Mouse (Mus musculus) spleen, postnatal 10 days (tissue): ENCODE results near the gene Lrrc20.

Source experiments
- DNase-seq, 2 experiments: peaks; one replicate each; pipeline ENCODE4 v3.0.0; 2021 to 2022; ENCODE audit warnings: low spot score in 2 of 2

The Lrrc20 gene

GRCm38 (mm10) chr10:61516866-61517265 lies 41.3 kb downstream of the Lrrc20 start:
- no peak for DNase-seq

DNA sequence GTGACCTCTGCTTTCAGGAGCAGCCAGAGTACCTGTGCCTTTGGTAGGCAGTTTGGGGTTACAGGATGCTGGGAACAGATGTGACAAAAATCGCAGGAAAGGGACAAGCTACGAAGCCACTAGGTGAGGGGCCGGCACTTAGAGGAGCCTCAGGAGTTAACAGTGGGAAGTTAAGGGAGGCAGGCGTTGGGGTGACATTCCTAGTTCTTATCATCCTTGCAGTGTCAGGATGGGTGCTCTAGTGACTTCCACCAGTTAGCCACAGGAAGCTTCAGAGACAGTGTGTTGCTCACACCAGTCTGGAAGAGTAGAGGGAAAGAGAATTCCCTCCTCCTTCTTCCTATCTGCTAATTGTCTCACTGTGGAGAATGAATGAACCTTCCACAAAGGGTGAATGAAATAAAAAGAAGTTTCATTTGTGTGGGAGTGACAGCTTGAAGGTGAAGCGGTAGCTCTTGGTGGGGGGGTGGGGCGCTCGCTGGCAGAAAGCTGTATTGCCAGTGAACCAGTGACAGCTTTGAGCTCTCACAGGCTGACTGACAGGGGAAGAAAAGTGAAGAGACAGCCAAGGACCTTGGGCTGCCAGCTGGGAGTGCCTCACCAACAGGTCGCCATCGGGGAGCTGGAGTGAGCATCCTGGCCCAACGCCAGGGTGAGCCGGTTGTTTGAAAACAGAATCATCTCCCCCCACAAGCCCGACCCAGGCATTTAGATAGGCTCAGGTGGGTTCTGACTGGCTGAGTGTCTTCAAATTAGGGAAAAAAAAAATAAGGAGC lies 41.9 kb downstream of the Lrrc20 start:
- DNase-seq, result peak in 1 of 2 experiments; percentile 38

- DNase-seq, result no peak
These were observed 42.7 kb downstream of the Lrrc20 start for GRCm38 (mm10) chr10:61518320-61518719.

GRCm38 (mm10) chr10:61519491-61519890 lies 43.9 kb downstream of the Lrrc20 start:
- no peak for DNase-seq

GRCm38 (mm10) chr10:61520714-61521113 lies 45.1 kb downstream of the Lrrc20 start:
- no peak for DNase-seq

DNA sequence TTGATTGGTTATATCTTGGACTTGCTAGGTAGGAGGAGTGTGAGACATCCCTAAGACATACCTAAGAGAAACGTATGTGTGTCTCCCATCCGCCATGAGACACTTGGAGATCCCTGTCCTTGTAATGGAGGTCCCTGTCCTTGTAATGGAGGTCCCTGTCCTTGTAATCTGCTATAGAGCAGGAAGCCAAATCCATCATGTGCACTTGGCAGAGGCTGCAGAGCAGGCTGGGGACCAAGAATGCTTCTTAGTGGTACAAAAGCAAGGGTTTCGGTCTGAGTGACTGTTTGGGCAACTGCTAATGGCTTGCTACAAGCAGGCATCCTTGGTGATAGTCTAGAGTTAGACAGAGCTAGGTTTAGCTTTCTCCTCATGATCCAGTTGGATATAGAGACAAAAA lies 55.3 kb downstream of the Lrrc20 start:
- no peak for DNase-seq

DNA sequence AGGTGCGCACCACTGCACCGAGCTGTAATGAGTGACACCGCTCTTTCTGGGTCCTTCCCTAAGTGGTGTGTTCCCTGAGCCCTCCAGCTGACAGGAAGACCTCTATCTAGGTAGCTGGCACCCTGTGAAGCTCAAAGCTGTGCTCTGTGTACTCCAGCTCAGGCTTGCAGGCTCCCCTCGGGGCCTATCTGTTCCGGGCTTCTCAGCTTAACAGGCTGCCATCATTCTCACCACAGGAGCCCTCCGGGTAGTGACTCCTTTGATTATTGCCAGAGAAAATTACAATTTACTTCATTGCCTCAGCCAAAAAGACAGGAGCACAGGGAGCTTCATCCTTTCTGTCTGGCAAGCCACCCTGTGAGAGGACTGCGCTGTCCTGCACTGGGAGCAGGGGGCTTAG lies 57.7 kb downstream of the Lrrc20 start:
- no peak for DNase-seq

DNA sequence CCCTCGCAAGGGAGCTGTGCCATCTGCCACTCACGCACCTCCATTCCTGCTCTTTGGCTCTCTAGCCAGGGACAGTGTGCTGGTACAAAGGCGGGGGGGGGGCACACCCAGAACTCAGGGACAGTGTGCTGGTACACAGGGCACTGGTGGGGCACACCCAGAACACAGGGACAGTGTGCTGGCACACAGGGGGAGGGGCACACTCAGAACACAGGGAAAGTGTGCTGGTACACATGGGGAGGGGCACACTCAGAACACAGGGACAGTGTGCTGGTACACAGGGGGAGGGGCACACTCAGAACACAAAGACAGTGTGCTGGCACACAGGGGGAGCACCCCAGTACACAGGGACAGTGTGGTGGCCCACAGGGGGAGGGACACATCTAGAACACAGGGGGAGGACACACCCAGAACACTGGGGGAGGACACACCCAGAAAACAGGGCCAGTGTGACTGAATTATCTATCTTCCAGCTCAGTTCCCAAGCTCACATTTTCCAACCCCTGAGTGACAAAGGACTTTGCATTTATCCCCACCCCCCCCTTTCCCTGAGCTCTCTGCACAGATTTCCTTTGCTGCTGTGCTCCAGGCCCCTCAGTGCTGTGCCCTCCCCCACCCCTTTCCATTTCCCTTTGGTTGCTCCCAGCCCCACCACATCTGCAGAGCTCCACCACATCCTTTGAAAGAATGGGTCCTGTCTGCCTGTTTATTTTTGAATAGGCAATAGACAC lies 58.9 kb downstream of the Lrrc20 start:
- DNase-seq, result no peak

- DNase-seq, result no peak
These were observed 59.8 kb downstream of the Lrrc20 start for GRCm38 (mm10) chr10:61535441-61535840.

GRCm38 (mm10) chr10:61536130-61537035 lies 60.8 kb downstream of the Lrrc20 start:
- peak in 1 of 2 experiments; percentile 72 for DNase-seq

- no peak for DNase-seq
These were observed 61.4 kb downstream of the Lrrc20 start for GRCm38 (mm10) chr10:61537036-61537380.

DNA sequence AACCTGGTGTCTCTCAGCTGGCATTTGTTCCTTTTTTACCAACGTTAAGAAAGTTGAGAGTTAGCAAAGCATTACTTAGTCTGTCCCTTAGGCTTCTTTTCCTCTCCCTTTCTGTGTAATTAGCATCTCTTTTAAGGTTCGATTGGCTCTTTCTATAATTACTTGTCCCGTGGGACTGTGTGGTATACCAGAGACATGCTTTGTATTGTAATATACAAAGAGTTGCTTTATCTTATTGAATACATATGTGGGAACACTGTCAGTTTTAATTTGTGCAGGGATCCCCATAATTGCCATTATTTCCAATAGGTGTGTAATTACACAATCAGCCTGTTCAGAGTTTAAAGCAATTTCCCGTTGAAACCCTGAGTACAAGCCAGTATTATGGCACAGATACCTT lies 62.8 kb downstream of the Lrrc20 start:
- DNase-seq, result no peak

DNA sequence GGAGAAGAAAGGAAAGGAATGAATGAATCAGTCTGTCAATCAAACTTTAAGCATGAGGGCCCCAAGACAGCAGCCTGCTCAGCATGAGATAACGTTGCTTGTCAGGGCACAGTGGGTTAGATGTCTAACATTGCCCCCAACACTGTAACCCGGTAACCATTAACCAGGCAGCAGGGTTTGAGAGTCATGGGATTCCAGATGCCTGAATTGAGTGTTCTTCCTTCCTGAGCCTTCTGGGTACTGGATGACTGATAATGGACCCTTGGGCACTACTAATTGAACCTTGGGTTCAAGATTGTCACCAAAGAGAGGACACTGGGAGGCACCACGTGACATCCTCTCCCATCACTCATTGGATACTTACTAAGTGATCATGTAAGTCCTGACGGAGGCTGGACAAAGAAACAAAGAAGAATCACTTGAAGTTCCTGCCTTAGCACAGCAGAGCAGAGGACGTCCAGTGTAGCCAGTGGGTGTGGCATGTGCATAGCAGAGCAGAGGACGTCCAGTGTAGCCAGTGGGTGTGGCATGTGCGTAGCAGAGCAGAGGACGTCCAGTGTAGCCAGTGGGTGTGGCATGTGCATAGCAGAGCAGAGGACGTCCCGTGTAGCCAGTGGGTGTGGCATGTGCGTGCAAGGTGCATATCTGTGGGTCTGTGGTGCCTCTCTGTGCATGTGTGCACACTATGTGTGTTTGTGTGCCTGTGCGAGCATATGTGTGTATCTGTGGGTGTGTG lies 68.7 kb downstream of the Lrrc20 start:
- no peak for DNase-seq

DNA sequence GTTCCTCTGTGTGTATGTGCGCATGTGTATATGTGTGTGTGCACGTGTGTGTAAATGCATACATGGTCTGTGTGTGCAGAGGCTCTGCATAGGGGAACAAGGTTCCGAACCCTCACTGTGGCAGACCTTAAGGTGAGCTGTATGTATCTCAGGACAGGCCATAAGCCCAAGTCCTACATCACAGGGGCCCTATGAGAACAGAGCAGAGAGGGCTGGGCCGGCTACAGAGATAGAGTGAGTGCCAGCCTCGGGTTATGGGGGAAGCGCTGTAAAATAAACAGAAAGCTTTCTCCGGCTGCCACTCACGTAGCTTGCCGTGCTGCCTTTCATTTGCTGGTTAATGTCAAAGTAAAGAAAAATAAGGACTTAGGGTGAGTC lies 69.3 kb downstream of the Lrrc20 start:
- DNase-seq, result no peak

DNA sequence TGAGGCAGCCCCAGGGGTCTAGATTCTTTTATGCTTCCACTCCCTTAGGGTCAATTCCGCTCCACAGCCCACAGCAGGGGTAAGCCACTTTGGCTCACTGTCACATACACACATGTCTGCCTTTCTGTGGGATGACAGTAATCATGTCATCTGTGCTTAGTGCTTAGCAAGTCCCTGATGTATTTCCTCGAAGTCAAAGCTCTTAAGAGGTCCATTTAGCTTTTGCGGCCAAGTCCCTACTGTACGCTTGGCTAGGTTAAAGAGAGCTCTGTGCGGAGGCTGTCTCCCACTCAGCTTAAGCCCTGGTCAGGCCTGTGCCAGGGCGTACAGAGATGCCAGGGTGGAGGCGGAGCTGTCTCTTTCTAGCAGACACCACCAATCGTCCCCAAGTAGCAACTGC lies 74.5 kb downstream of the Lrrc20 start:
- DNase-seq, result no peak

GRCm38 (mm10) chr10:61555155-61555554 lies 79.6 kb downstream of the Lrrc20 start:
- no peak for DNase-seq

GRCm38 (mm10) chr10:61558631-61559030 lies 83.0 kb downstream of the Lrrc20 start:
- no peak for DNase-seq

DNA sequence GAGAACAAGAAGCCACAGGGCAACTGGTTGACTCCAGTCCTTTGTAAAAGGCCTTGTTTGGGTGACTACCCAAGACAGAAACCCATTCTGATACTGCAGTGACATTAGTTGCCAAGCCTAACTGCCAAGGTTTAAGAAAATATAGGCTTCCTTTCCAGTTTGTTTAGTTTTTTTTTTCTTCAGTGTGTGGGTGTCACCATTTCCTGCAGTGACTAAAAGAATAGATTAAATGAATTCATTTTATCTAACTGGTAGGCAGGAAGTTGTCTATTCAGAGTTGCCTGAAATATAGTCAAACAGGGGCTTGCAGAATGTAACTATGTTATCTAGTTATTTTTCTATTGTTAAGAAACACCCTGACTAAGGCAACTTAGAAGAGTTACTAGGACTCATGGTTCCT lies 83.9 kb downstream of the Lrrc20 start:
- no peak for DNase-seq

- DNase-seq, result no peak
These were observed 87.9 kb downstream of the Lrrc20 start for GRCm38 (mm10) chr10:61563550-61563949.

DNA sequence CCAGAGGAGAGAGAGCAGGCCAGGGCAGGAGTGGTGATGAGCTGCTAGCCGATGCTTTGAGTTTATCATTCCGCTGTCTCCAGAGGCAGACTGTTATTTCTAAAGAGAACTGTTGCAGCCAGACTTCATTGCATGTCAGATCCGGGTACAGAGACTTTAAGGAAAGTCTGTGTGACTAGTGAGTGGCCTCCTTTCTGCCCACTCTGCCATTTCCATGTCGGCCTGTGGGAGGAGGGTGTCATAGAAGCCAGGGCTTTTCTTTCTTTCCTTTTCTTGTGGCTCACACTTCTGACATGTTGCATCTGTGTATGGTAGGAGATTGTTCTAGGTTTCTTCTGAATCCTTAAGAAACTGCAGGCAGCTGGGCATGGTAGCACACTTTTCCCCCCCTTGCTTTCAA lies 88.8 kb downstream of the Lrrc20 start:
- DNase-seq, result no peak

DNA sequence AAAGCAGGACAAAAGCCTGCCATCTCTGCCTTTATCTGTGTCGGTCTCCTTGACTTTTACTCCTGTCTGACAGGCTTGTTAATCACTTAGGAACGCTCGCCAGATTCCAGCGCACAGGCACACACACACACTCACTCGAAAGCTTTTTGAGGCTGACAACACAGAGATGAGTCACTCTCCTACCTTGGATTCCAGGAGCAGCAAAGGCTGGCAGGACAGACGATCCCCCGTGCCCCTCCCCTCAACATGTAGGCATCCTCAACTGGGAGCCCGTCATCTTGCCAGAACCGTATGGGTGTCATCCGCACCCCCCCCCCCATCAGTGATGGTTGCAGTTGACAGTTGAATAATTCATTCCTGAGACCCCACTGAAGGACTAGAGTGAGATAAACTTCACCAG lies 94.6 kb downstream of the Lrrc20 start:
- no peak for DNase-seq

DNA sequence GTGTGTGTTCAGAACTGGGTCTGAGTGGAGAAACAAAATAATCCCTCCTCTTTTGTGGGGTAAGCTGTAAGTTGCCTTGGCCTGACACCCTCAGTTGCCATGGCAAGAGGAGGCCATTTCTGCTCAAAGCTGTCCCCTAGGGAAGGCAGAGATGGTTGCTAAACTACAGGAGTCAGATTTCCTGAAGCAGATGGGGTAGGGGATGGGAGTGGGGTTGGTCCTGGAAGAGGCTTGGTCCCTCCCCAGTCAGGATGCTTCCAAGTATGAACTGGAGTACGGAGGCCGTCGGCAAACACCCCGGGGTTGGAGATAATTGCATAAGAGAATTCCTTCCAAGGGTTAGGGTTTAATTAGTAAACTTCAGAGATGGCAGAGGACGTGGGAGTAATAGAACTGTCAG lies 96.5 kb downstream of the Lrrc20 start:
- no peak for DNase-seq
